Mouse (Mus musculus) right cerebral cortex, postnatal 14 days (tissue): ENCODE measurements around the gene Lrba.

Experiments used
- DNase-seq: peaks from one replicate; pipeline ENCODE4 v3.0.0; 2022

Gene Lrba

GRCm38 (mm10) chr3:86224564-86225421, at the start of gene Lrba:
Gene Lrba, plus strand, starts transcription at chr3:86224680.
- DNase-seq = peak; percentile 62

- no peak for DNase-seq
Measured at GRCm38 (mm10) chr3:86179714-86180113, 44.8 kb upstream of the Lrba start.

GRCm38 (mm10) chr3:86181107-86181506, 43.4 kb upstream of the Lrba start:
- no peak for DNase-seq

DNA sequence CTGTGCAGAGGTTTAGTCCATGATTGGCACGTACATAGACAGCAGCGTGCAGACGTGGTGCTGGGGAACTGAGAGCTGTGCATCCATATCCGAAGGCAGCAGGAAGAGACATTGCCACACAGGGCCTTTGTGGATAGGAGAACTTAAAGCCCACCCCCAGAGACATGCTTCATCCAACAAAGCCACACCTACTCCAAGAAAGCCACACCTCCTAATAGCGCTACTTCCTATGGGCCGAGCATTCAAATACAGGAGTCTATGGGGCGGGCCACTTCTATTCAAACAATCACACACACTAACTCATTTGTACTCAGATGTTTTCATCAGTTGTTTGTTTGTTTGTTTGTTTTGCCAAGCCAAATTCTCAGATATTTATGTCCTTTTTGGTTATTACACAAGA, 39.9 kb upstream of the Lrba start:
- no peak for DNase-seq

GRCm38 (mm10) chr3:86187736-86188389, 36.6 kb upstream of the Lrba start:
- DNase-seq = no peak

GRCm38 (mm10) chr3:86195981-86196380, 28.5 kb upstream of the Lrba start:
- DNase-seq = peak; percentile 22

DNA sequence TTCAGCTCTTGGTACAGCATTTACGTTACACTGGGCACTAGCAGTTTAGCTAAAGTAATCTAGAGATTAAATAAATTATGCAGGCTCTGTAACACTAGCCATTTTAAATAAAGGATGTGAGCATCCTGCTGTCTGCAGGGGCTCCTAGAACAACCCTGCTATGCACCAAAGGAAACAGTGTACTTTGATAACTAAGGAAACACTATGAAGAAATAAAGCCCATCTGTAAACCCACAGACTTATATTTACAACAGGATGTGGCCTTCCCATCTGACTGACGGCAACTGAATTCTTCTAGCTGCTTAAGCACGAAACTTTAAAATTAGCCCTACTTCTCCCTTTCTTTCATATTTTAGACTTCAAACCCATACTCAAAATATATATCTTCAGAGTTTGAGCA, 28.0 kb upstream of the Lrba start:
- no peak for DNase-seq

GRCm38 (mm10) chr3:86201645-86202175, 22.8 kb upstream of the Lrba start:
- DNase-seq = no peak

DNA sequence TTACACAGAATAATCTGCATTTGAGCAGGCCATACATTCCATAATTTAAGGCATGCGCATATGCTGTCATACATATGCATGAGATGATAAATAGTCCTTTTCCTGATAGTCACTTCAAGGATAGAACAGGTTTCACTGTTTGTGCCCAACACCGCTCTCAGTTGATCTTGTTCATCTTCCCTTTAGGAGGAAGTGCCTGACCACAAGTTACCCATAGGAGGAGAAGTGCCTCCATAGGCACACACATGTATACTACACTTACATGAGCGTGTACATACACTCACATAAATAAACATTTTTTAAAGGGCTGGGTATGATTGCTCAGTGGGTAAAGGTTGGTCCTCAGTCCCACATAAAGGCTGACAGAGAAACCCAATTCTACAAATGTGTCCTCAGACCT, 22.0 kb upstream of the Lrba start:
- DNase-seq = no peak

- DNase-seq = no peak
Measured at GRCm38 (mm10) chr3:86204608-86205358, 19.7 kb upstream of the Lrba start.

- DNase-seq = no peak
Measured at GRCm38 (mm10) chr3:86206556-86206955, 17.9 kb upstream of the Lrba start.

GRCm38 (mm10) chr3:86210267-86210939, 14.1 kb upstream of the Lrba start:
- no peak for DNase-seq

DNA sequence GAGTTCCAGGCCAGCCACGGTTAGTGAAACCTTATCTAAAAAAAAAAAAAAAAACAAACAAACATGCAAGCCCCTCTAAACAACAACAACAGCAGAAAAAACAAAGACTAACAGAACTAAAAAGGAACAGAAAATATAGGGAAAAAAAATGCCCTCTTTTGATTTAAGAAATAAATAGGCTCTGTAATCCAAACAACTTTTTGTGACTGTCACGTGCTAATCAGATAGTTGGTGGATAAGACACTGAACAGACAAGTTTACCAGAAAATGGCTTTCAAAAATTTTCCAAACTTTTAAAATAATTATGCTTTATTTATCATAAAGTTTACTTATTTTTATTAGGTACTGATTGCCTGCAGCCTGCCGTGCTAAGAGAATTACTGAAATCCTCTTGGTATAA, 13.5 kb upstream of the Lrba start:
- DNase-seq = no peak

GRCm38 (mm10) chr3:86214248-86214647, 10.2 kb upstream of the Lrba start:
- no peak for DNase-seq

- DNase-seq = peak; percentile 87
Measured at GRCm38 (mm10) chr3:86223634-86224313, 706 bp upstream of the Lrba start.

GRCm38 (mm10) chr3:86224314-86224563, 241 bp upstream of the Lrba start:
- DNase-seq = no peak

DNA sequence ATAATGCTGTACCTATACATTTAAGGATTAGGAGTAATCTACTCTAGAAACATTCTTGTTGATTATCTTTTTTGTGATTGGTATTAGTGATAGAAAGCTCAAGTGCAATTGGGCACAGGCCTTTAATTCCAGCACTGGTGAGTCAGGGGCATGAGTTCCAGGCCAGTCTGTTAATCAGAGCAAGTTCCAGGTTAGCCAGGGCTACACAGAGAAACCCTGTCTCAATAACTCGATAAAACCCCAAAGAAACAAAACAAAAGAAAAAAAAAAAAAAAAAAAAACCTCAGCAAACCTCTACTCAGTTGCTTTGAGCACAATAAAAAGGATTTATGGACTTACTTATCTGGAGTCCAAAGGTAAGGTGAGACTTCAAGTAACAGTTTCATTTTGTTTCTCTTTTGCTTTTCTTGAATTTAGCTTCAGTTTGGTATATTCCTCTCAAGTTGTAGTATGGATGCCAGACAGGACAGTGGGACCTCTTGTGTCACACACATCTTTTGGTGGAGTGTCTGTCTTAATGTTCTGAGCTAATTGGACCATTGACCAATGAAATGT, 7.1 kb downstream of the Lrba start:
- DNase-seq = no peak

- DNase-seq = no peak
Measured at GRCm38 (mm10) chr3:86247193-86247592, 22.7 kb downstream of the Lrba start.

GRCm38 (mm10) chr3:86251212-86251611, 26.7 kb downstream of the Lrba start:
- no peak for DNase-seq

DNA sequence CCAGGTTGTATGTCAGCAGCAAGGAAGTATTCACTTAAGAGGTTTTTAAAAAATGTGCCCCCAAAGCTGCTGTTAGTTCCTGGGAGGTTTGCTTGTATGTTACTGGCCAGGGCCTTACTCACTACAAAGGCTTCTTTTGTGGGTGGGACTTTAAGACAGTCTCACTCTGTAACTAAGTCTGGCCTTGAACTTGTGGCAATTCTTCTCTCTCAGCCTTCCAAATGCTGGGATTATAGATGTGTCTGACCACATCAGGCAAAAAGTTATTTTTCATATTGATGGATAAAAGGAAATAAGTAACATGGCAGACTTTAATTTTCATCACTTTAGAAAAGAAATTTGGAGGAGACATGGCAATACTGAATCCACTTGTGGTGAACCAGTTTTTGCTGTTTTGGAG, 28.1 kb downstream of the Lrba start:
- DNase-seq = no peak

GRCm38 (mm10) chr3:86253071-86253470, 28.6 kb downstream of the Lrba start:
- DNase-seq = no peak

DNA sequence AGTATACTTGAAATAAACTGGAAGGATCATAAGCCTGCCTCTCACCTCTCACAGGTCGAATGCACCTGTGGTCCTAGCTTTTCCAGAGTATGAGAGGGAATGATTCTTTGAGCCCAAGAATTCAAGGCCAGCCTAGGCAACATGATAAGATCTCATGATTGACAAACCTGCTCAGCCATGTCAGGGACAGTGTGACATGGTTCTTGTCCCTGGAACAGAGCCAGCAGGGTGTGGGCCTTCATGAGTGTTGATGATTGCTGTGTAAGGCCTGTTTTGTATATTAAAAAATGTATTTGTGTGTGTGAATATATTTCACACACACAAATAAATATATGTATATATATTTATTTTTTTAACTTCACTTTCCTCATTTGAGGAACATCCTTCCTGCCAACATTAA, 29.3 kb downstream of the Lrba start:
- DNase-seq = no peak
